Mouse (Mus musculus) bone marrow macrophage, adult 2 months (primary cell): Measurements from ENCODE around the gene Rnf5. TPM values are rescaled to one million over a fixed set of nuclear protein-coding genes. Genes with fewer than 3 reads are reported as not detected.

Experiments
- H3K27ac ChIP-seq: 2 replicates; pipeline ENCODE4 v1.5.1; 2012; ENCODE audit warnings: low read depth, low read length; ENCODE audit not compliant: insufficient read depth
- H3K4me1 ChIP-seq: 2 replicates; pipeline ENCODE4 v1.6.1; 2012; ENCODE audit warnings: low read length; ENCODE audit not compliant: control insufficient read depth, insufficient read depth
- H3K4me3 ChIP-seq: 2 replicates; pipeline ENCODE4 v1.5.1; 2012; ENCODE audit warnings: mild to moderate bottlenecking, low read length, moderate library complexity; ENCODE audit not compliant: insufficient read depth
- CTCF ChIP-seq: IDR thresholded peaks from 2 replicates; pipeline ENCODE4 v1.5.1; 2012; ENCODE audit warnings: low read depth, mild to moderate bottlenecking, low read length, moderate library complexity
- POLR2A ChIP-seq: IDR thresholded peaks from 2 replicates; pipeline ENCODE4 v1.6.1; 2012; ENCODE audit warnings: mild to moderate bottlenecking, low read depth, low read length, borderline replicate concordance
- polyA plus RNA-seq: library from polyadenylated mRNA; stranded (reverse); fragments of >200 nt; gene quantifications from 2 replicates; pipeline ENCODE4 v1.2.4, GENCODE M21; 2012; ENCODE audit not compliant: missing spikeins, insufficient read depth, insufficient read length

The Rnf5 gene
- polyA plus RNA-seq, 1 experiment, result 110 TPM

DNA sequence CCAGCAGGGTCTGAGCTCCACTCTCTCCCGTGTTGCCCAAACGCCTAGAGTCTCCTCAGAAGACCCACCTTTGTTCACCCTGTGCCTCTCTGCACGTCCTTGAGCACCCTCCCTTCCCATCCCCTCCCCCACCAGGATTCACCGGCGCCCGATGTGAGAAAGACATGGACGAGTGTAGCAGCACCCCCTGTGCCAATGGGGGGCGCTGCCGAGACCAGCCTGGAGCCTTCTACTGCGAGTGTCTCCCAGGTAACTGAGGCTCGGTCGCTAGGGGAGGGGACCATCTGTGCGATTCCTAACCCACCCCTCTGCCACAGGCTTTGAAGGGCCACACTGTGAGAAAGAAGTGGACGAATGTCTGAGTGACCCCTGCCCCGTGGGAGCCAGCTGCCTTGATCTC, 31.1 kb downstream of the Rnf5 start:
- Histone ChIP-seq H3K27ac (no peak overlapping the region), H3K4me1 (peaks cover under 1% of the 10 kb centered on the region), H3K4me3 (no peak overlapping the region)
- TF ChIP-seq CTCF, result no peak
- TF ChIP-seq POLR2A, result no peak

DNA sequence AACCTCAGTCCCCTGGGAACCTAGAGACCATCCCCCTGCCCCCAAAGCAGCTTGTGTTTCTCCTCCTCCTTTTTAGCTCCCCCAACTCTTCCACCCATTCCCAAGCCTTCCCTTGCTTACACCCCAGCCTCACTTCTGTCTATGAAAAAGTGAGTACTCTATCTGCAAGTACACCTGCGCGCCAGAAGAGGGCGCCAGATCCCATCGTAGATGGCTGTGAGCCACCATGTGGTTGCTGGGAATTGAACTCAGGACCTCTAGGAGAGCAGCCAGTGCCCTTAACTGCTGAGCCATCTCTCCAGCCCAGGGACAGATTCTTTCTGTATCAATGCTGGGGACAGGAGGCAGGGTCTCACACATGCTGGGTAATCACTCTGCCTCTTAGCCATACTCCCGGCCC, 31.6 kb downstream of the Rnf5 start:
- TF ChIP-seq CTCF, result peak; percentile 51
- no peak for TF ChIP-seq POLR2A
- H3K4me3 ChIP-seq, result no peak overlapping the region
- no peak overlapping the region for H3K27ac ChIP-seq
- no peaks in the 10 kb centered on the region for H3K4me1 ChIP-seq

DNA sequence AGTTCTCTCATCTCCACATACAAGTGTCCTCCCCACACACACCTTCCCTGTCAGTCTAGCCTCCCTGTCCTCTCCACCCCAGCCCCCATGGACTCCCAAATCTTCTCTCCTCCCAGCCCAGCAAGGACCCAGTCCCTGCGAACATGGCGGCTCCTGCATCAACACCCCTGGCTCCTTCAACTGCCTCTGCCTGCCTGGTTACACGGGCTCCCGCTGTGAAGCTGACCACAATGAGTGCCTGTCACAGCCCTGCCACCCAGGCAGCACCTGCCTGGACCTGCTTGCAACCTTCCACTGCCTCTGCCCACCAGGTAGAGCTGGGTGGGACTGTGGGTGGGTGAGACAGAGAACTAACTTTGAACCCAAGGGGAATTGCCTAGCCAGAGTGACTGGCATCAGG, 33.6 kb downstream of the Rnf5 start:
- Histone ChIP-seq H3K4me3 (no peak overlapping the region), H3K27ac (no peak overlapping the region), H3K4me1 (no peaks in the 10 kb centered on the region)
- TF ChIP-seq POLR2A, result no peak
- TF ChIP-seq CTCF, result no peak

DNA sequence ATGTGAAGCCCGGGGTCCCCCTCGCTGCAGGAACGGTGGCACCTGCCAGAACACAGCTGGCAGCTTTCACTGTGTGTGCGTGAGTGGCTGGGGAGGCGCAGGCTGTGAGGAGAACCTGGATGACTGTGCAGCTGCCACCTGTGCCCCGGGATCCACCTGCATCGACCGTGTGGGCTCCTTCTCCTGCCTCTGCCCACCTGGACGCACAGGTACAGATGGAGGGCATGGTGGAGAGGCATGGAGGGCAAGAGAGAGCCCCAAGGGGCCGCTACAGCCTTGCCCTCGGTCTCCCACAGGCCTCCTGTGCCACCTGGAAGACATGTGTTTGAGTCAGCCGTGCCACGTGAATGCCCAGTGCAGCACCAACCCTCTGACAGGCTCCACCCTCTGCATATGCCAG, 35.1 kb downstream of the Rnf5 start:
- H3K27ac ChIP-seq, result no peak overlapping the region
- no peak for TF ChIP-seq POLR2A
- no peak for TF ChIP-seq CTCF
- H3K4me3 ChIP-seq, result no peak overlapping the region

DNA sequence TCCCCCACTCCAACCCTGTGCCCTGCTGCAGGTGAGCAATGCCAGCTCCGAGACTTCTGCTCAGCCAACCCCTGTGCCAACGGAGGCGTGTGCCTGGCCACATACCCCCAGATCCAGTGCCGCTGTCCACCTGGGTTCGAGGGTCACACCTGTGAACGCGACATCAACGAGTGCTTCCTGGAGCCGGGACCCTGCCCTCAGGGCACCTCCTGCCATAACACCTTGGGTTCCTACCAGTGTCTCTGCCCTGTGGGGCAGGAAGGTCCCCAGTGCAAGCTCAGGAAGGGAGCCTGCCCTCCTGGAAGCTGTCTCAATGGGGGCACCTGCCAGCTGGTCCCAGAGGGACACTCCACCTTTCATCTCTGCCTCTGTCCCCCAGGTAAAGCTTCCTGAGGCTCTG, 36.2 kb downstream of the Rnf5 start:
- H3K4me3 ChIP-seq, result no peak overlapping the region
- peaks cover 3% of the 10 kb centered on the region; the same call in 1 of the 2 replicates for H3K4me1 ChIP-seq
- TF ChIP-seq POLR2A (no peak), CTCF (no peak)
- no peak overlapping the region for H3K27ac ChIP-seq

More for the DNA sequence above, 35.1 kb downstream of the Rnf5 start:
- peaks cover 3% of the 10 kb centered on the region; the same call in 1 of the 2 replicates for H3K4me1 ChIP-seq

DNA sequence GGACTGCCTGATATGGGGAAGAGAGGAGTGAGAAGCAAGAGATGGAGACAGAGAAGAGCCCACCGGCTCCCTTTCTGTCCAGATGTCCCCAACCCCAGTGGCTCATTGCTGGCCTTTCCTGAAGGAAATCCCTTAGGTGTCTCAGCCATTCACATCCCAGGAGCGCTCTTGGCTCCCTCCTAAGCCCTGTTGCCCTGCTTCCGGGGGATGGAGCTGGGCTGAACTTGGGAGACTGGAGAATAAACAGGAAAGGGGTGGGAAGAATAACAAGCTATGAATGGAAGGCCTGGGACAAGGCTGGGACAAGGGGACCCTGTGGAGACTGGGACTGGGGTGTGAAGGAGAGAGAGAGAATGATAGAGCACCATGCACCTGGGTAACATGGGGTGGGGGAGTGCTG, 38.7 kb downstream of the Rnf5 start:
- Histone ChIP-seq H3K27ac (no peak overlapping the region), H3K4me3 (no peak overlapping the region), H3K4me1 (peaks cover 11% of the 10 kb centered on the region)
- TF ChIP-seq POLR2A, result no peak

DNA sequence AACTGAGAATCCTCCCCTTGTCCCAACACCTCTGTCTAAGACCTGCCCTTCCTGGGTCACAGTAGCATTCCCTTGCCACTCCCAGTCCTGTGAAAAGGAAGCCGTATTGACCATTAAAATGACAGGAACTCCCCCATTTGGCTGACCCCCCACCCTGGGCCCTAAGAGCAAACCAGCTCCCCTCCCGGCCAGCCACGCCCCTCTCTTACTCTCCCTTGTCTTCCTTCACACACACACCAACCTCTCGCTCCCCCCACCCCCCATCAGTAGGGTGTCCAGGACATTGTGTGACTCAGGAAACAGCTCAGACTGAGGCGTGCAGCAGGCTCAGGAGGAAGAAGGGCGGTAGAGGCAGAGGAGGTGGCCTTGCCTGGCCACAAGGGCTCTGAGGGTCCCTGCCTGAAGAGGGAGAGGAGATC, 39.5 kb downstream of the Rnf5 start, which contains the start of gene Notch4:
Gene Notch4, plus strand, starts transcription at position 266 of the 419 bp plus-strand sequence.
- Histone ChIP-seq H3K4me1 (peaks cover 11% of the 10 kb centered on the region), H3K4me3 (no peak within 1 kb of the TSS), H3K27ac (no peak within 1 kb of the TSS)
- TF ChIP-seq POLR2A (no peak), CTCF (no peak)

DNA sequence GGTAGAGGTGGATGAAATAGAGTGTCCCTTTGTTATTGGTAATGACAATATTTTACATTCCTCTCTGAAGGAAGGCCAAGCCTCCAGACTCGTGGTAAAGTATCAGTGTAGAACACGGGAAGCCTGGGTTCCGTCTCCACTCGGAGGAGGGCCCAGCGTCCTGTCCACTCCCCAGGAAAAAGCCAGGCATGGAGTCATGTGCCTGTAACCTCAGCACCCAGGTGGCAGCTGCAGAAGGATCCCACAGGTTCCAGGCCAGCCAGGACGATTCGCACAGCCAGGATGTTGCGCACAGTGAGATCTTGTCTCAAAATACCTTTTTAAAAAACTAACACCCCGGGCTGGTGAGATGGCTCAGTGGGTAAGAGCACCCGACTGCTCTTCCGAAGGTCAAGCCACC, 40.1 kb downstream of the Rnf5 start:
- TF ChIP-seq CTCF (no peak), POLR2A (no peak)
- Histone ChIP-seq H3K4me3 (no peak overlapping the region), H3K27ac (no peak overlapping the region), H3K4me1 (peaks cover 11% of the 10 kb centered on the region)

DNA sequence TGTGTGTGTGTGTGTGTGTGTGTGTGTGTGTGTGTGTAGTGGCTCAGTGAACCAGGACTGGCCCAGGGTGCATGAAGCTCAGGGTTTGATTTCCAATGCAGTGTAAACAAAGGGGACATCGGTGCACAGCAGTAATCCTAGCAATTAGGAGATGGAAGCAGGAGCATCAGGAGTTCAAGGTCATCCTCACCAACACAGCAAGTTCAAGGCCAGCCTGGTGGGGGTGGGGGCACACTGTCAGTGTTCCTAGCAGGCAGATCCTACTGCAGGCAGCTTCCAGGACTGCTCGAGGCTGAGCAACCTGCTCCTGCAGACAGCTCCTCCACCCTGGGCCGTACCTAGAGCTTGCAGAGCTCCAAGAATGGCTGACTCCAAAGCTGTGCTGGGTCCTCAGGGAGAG, 40.9 kb downstream of the Rnf5 start:
- no peak for TF ChIP-seq CTCF
- TF ChIP-seq POLR2A, result no peak
- H3K27ac ChIP-seq, result no peak overlapping the region

DNA sequence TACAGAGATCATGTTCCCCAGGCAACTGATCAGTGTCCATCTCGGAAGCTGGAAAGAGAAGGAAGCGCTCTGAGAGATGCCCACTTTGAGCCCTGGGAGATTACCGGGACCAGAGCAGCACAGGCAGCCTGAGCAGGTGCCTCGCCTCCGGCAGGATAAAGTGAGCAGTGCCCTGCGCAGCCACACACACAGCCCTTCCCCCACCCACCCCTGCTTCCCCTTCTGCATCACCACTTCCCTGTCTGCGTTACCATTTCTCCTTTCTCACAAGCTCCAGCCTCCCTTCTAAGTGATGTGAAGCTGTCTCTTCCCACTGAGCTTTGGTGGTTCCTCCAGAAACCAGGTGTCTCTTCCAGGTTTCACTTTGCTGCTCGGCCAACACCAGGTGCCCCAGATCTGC, 42.3 kb downstream of the Rnf5 start:
- Histone ChIP-seq H3K4me3 (no peak overlapping the region), H3K4me1 (peaks cover 22% of the 10 kb centered on the region), H3K27ac (no peak overlapping the region; the same call in 1 of the 2 replicates)
- TF ChIP-seq CTCF (no peak), POLR2A (no peak)

More for the DNA sequence above, 40.9 kb downstream of the Rnf5 start:
- Histone ChIP-seq H3K4me3 (no peak overlapping the region), H3K4me1 (peaks cover 11% of the 10 kb centered on the region)

DNA sequence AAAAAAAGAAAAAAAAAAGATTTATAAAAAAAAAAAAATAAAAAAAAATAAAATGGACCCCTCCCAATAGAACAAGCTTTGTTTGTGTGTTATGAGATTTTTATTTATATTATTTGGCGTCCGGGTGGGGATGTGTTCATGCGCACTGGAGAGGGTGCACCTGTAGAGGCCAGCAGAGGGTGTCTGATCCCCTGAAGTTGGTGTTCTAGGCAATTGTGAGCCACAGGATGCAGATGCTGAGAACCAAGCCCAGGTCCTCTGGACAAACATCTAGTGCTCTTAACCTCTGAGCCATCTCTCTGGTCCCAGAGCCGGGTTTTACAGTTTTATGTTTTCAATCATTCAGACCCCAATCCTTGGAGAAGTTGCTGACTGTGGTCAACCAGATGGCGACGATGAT, 43.1 kb downstream of the Rnf5 start:
- Histone ChIP-seq H3K4me3 (no peak overlapping the region), H3K27ac (no peak overlapping the region), H3K4me1 (peaks cover 27% of the 10 kb centered on the region)
- TF ChIP-seq POLR2A (no peak), CTCF (no peak)
